Mouse (Mus musculus) CH12.LX (cell line): Measurements from ENCODE around the gene Diras2. TPM values are rescaled to one million over a fixed set of nuclear protein-coding genes. Genes with fewer than 3 reads are reported as not detected.

Experiments used
- DNase-seq: peaks from one replicate; pipeline ENCODE4 v3.0.0-alpha.2; 2013; ENCODE audit errors: extremely low read depth
- H3K27ac ChIP-seq: 2 replicates; pipeline ENCODE4 v1.5.1; 2012; ENCODE audit warnings: low read depth, mild to moderate bottlenecking, control low read depth, moderate library complexity; ENCODE audit not compliant: insufficient read depth
- H3K27me3 ChIP-seq: replicated peaks from 2 replicates; pipeline ENCODE3; 2012; ENCODE audit warnings: inconsistent platforms
- H3K36me3 ChIP-seq, 2 experiments: replicated peaks in 1 of 2; 2 replicates each; pipeline versions ENCODE3 to v1.6.1; 2012; ENCODE audit warnings: inconsistent platforms in 1 of 2, low read length in 1 of 2, mild to moderate bottlenecking in 1 of 2, mixed read lengths in 1 of 2, moderate library complexity in 1 of 2; ENCODE audit not compliant: control insufficient read depth in 1 of 2, insufficient read depth in 1 of 2
- H3K4me1 ChIP-seq, 2 experiments: 2 replicates each; pipeline ENCODE4 v1.6.1; 2012; ENCODE audit warnings: inconsistent platforms in 1 of 2, moderate library complexity in 1 of 2; ENCODE audit not compliant: insufficient read depth in 2 of 2, control insufficient read depth in 1 of 2
- H3K4me2 ChIP-seq: 2 replicates; pipeline ENCODE4 v1.6.1; 2012; ENCODE audit warnings: low read depth, mild to moderate bottlenecking, control low read depth; ENCODE audit not compliant: poor library complexity, insufficient read depth, severe bottlenecking
- H3K4me3 ChIP-seq, 3 experiments: fragments of 150-350 bp in 1 of 3; sonication (generic) in 1 of 3; replicated peaks in 1 of 3; 2 replicates each; pipeline versions ENCODE3 to v1.5.1; 2011 to 2012; ENCODE audit warnings: low read depth in 2 of 3, low read length in 2 of 3, mild to moderate bottlenecking in 2 of 3, moderate library complexity in 2 of 3, control low read depth in 1 of 3, improper control_type of control experiment in 1 of 3, inconsistent platforms in 1 of 3, mixed read lengths in 1 of 3; ENCODE audit not compliant: poor library complexity in 1 of 3
- H3K79me2 ChIP-seq: replicated peaks from 2 replicates; pipeline ENCODE4 v1.6.1; 2012; ENCODE audit warnings: mild to moderate bottlenecking, moderate library complexity; ENCODE audit not compliant: control insufficient read depth, poor library complexity, insufficient read depth, severe bottlenecking; ENCODE audit errors: extremely low read depth
- H3K9ac ChIP-seq: 2 replicates; pipeline ENCODE4 v1.6.1; 2012; ENCODE audit warnings: low read depth, mild to moderate bottlenecking, control low read depth, moderate library complexity; ENCODE audit not compliant: insufficient read depth
- H3K9me3 ChIP-seq: replicated peaks from 2 replicates; pipeline ENCODE3; 2012; ENCODE audit warnings: low read length, inconsistent platforms, mixed read lengths
- BHLHE40 ChIP-seq: IDR thresholded peaks from 2 replicates; pipeline ENCODE4 v1.6.1; 2011; ENCODE audit warnings: mild to moderate bottlenecking, low read depth, low read length, improper control_type of control experiment
- CHD1 ChIP-seq: IDR thresholded peaks from 2 replicates; pipeline ENCODE4 v1.6.1; 2012; ENCODE audit warnings: low read depth, low read length, improper control_type of control experiment, inconsistent platforms
- CHD2 ChIP-seq: IDR thresholded peaks from 2 replicates; pipeline ENCODE4 v1.6.1; 2011; ENCODE audit warnings: low read length, improper control_type of control experiment
- CTCF ChIP-seq, 2 experiments: IDR thresholded peaks in 1 of 2; conservative IDR thresholded peaks in 1 of 2; 2 replicates each; pipeline ENCODE4 v1.5.1; 2011 to 2012; ENCODE audit warnings: low read depth in 2 of 2, low read length in 2 of 2, improper control_type of control experiment in 1 of 2, inconsistent platforms in 1 of 2, mild to moderate bottlenecking in 1 of 2, moderate library complexity in 1 of 2
- ELF1 ChIP-seq: IDR thresholded peaks from 2 replicates; pipeline ENCODE4 v1.6.1; 2014; ENCODE audit warnings: low read depth, mild to moderate bottlenecking, inconsistent platforms, low read length, improper control_type of control experiment
- GABPA ChIP-seq: IDR thresholded peaks from 2 replicates; pipeline ENCODE4 v1.6.1; 2012; ENCODE audit warnings: low read depth, low read length, improper control_type of control experiment, inconsistent platforms; ENCODE audit not compliant: insufficient replicate concordance
- JUN ChIP-seq: IDR thresholded peaks from 2 replicates; pipeline ENCODE4 v1.6.1; 2011; ENCODE audit warnings: low read depth, mild to moderate bottlenecking, low read length, improper control_type of control experiment, moderate library complexity; ENCODE audit not compliant: insufficient read depth
- KAT2A ChIP-seq: IDR thresholded peaks from 2 replicates; pipeline ENCODE4 v1.6.1; 2012; ENCODE audit warnings: low read length, improper control_type of control experiment, inconsistent platforms; ENCODE audit not compliant: insufficient replicate concordance
- MEF2A ChIP-seq: IDR thresholded peaks from 2 replicates; pipeline ENCODE4 v1.6.1; 2014; ENCODE audit warnings: low read depth, mild to moderate bottlenecking, inconsistent platforms, low read length, improper control_type of control experiment, borderline replicate concordance
- MXI1 ChIP-seq: IDR thresholded peaks from 2 replicates; pipeline ENCODE4 v1.6.1; 2011; ENCODE audit warnings: mild to moderate bottlenecking, low read depth, low read length, improper control_type of control experiment
- NELFE ChIP-seq: IDR thresholded peaks from 2 replicates; pipeline ENCODE4 v1.6.1; 2011; ENCODE audit warnings: low read depth, low read length, improper control_type of control experiment
- POLR2AphosphoS2 ChIP-seq: IDR thresholded peaks from 2 replicates; pipeline ENCODE4 v1.6.1; 2011; ENCODE audit warnings: low read depth, low read length, improper control_type of control experiment
- RAD21 ChIP-seq: IDR thresholded peaks from 2 replicates; pipeline ENCODE4 v1.6.1; 2011; ENCODE audit warnings: low read depth, mild to moderate bottlenecking, low read length, improper control_type of control experiment, moderate library complexity
- SIN3A ChIP-seq: IDR thresholded peaks from 2 replicates; pipeline ENCODE4 v1.6.1; 2012; ENCODE audit warnings: low read length, improper control_type of control experiment, inconsistent platforms
- SMC3 ChIP-seq: IDR thresholded peaks from 2 replicates; pipeline ENCODE4 v1.6.1; 2011; ENCODE audit warnings: low read depth, low read length, improper control_type of control experiment
- TBP ChIP-seq: conservative IDR thresholded peaks from 2 replicates; pipeline ENCODE4 v1.6.1; 2011; ENCODE audit warnings: low read depth, low read length, improper control_type of control experiment
- TCF12 ChIP-seq: IDR thresholded peaks from 2 replicates; pipeline ENCODE4 v1.6.1; 2014; ENCODE audit warnings: low read depth, mild to moderate bottlenecking, inconsistent platforms, low read length, improper control_type of control experiment
- USF2 ChIP-seq: conservative IDR thresholded peaks from 2 replicates; pipeline ENCODE4 v1.6.1; 2011; ENCODE audit warnings: low read depth, low read length, improper control_type of control experiment
- ZMIZ1 ChIP-seq: IDR thresholded peaks from 2 replicates; pipeline ENCODE4 v1.6.1; 2012; ENCODE audit warnings: low read depth, mild to moderate bottlenecking, inconsistent platforms, low read length, improper control_type of control experiment
- ZNF384 ChIP-seq: IDR thresholded peaks from 2 replicates; pipeline ENCODE4 v1.6.1; 2012; ENCODE audit warnings: low read depth, low read length, improper control_type of control experiment, inconsistent platforms
- dilution Hi-C: fragments of 300-500 bp; cut with MboI; formaldehyde crosslinking; loops from 2 replicates; pipeline ENCODE4 v1.14.3; 2020; ENCODE audit warnings: low sequenced_read_pairs; ENCODE audit not compliant: extremely low pct_unique_long_range_greater_than_20kb, extremely low pct_ligation_motif_present
- in situ Hi-C: fragments of 300-500 bp; cut with MboI; formaldehyde crosslinking; loops from 3 replicates; pipeline ENCODE4 v1.14.3; 2019; ENCODE audit warnings: low sequenced_read_pairs, low pct_ligation_motif_present, low pct_unique_long_range_greater_than_20kb, mixed read lengths
- polyA plus RNA-seq: library from polyadenylated mRNA; unstranded; fragments of >175 nt; gene quantifications from 2 replicates; pipeline ENCODE4 v1.2.1, GENCODE M21; 2012; ENCODE audit warnings: low read depth; ENCODE audit not compliant: insufficient read length
- total RNA-seq, 2 experiments: library from RNA; depleted of rRNA; stranded (reverse); fragments of 300-350 nt in 1 of 2; fragments of >200 nt in 1 of 2; gene quantifications; 2 replicates each; pipeline ENCODE4 v1.2.3; 2012 to 2014

Gene Diras2
- total and polyA plus RNA-seq, 3 experiments: 2.8 to 8.5 (median 3.9) TPM

GRCm38 (mm10) chr13:52476998-52477601 lies 54.0 kb downstream of the Diras2 start:
- Histone ChIP-seq H3K79me2 (no peaks in the 10 kb centered on the region), H3K4me2 (no peak overlapping the region), H3K36me3 (no peaks in the 10 kb centered on the region), H3K4me1 (peaks cover 5 to 7% of the 10 kb centered on the region in 2 experiments; a peak in 2 of 4 replicates), H3K9me3 (peaks cover 3% of the 10 kb centered on the region), H3K9ac (no peak overlapping the region), H3K27ac (no peak overlapping the region), H3K27me3 (peaks cover 2% of the 10 kb centered on the region), H3K4me3 (no peak overlapping the region)
- no peak for DNase-seq
- TF ChIP-seq CHD2: no peak
- no peak for TF ChIP-seq NELFE
- in situ Hi-C loops (no loop called here), dilution Hi-C loops (no loop called here)

GRCm38 (mm10) chr13:52476222-52476621 lies 54.9 kb downstream of the Diras2 start:
- Histone ChIP-seq H3K4me2 (no peak overlapping the region), H3K9me3 (peaks cover 3% of the 10 kb centered on the region), H3K27me3 (no peaks in the 10 kb centered on the region), H3K36me3 (no peaks in the 10 kb centered on the region), H3K4me3 (no peak overlapping the region), H3K9ac (no peak overlapping the region), H3K4me1 (peaks cover 3 to 7% of the 10 kb centered on the region in 2 experiments; a peak in 2 of 4 replicates), H3K27ac (no peak overlapping the region), H3K79me2 (no peaks in the 10 kb centered on the region)
- DNase-seq: peak; percentile 34
- in situ Hi-C loops: no loop called here
- no peak for TF ChIP-seq CHD1
- no peak for TF ChIP-seq BHLHE40
- TF ChIP-seq CTCF (conservative IDR thresholded peaks at IDR 0.05 in 1 of 2, IDR thresholded peaks at IDR 0.05 in 1 of 2; ENCODE audit: low read depth in 2 of 2, low read length in 2 of 2): peak; percentile 61 to 65; a peak in 3 of 4 replicates
- TF ChIP-seq MXI1: no peak
- TF ChIP-seq SMC3: peak; percentile 62
- TF ChIP-seq ELF1: no peak
- no peak for TF ChIP-seq ZMIZ1
- peak; percentile 47 for TF ChIP-seq RAD21
- dilution Hi-C loops: no loop called here

GRCm38 (mm10) chr13:52475264-52475663 lies 55.8 kb downstream of the Diras2 start:
- H3K27ac ChIP-seq: no peak overlapping the region
- no peaks in the 10 kb centered on the region for H3K27me3 ChIP-seq
- H3K4me3 ChIP-seq: no peak overlapping the region
- no peak for DNase-seq
- no peak for TF ChIP-seq TBP
- TF ChIP-seq ELF1: no peak
- TF ChIP-seq SIN3A: no peak
- TF ChIP-seq TCF12: no peak
- no peak for TF ChIP-seq POLR2AphosphoS2
- TF ChIP-seq JUN: no peak
- no peak for TF ChIP-seq GABPA
- no peak for TF ChIP-seq KAT2A
- TF ChIP-seq MEF2A: no peak
- no peak for TF ChIP-seq ZNF384
- no peak for TF ChIP-seq USF2
- H3K9me3 ChIP-seq: peaks cover 3% of the 10 kb centered on the region
- dilution Hi-C loops (no loop called here), in situ Hi-C loops (no loop called here)
- H3K4me1 ChIP-seq: peaks cover 3 to 7% of the 10 kb centered on the region in 2 experiments; a peak in 2 of 4 replicates
- H3K36me3 ChIP-seq: no peaks in the 10 kb centered on the region
- no peak overlapping the region for H3K4me2 ChIP-seq
- no peaks in the 10 kb centered on the region for H3K79me2 ChIP-seq
- no peak overlapping the region for H3K9ac ChIP-seq
